Mouse (Mus musculus) CH12.LX (cell line): ENCODE results near the gene Srcin1.

Source experiments
- CTCF ChIP-seq, 2 experiments: IDR thresholded peaks in 1 of 2; conservative IDR thresholded peaks in 1 of 2; 2 replicates each; pipeline ENCODE4 v1.5.1; 2011 to 2012; ENCODE audit warnings: low read depth in 2 of 2, low read length in 2 of 2, improper control_type of control experiment in 1 of 2, inconsistent platforms in 1 of 2, mild to moderate bottlenecking in 1 of 2, moderate library complexity in 1 of 2
- POLR2A ChIP-seq: IDR thresholded peaks from 2 replicates; pipeline ENCODE4 v1.6.1; 2011; ENCODE audit warnings: low read depth, mild to moderate bottlenecking, improper control_type of control experiment, low read length
- USF1 ChIP-seq: IDR thresholded peaks from 2 replicates; pipeline ENCODE4 v1.6.1; 2014; ENCODE audit warnings: low read depth, mild to moderate bottlenecking, inconsistent platforms, low read length, improper control_type of control experiment

DNA sequence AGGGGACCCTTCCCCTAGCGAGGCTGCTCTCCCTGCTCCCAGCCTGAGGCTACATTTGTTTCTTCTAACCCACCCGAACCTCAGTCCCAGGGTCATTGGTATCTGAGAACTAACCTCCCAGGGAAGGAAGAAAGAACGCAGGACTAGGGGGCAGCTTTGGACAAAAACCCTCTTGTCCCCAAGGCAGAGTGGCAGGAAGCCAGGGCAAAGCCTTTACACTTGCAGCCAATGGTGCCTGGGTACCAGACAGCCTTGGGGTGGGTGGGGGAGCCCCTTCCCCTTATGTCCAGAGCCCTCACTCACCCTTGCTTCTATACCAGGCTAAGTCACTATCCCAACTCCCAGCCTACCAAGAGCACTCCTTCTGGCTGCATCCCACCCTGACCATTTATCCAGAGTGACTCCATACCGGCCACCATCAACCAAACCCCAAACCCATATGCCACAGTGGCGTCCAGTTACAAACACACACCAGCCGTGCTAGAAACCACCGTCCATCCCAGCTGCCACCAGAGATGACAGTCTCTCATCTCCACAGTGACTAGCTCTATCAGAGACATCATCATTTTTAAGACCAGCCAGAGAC lies 3.0 kb downstream of the Srcin1 start:
- TF ChIP-seq CTCF (conservative IDR thresholded peaks at IDR 0.05 in 1 of 2, IDR thresholded peaks at IDR 0.05 in 1 of 2; ENCODE audit: low read depth in 2 of 2, low read length in 2 of 2): no peak
- no peak for TF ChIP-seq POLR2A
- no peak for TF ChIP-seq USF1
